Mouse (Mus musculus): ENCODE results near the gene Ero1lb. TPM values are rescaled to one million over a fixed set of nuclear protein-coding genes. Genes with fewer than 3 reads are reported as not detected.
A peak's percentile ranks its signal among the peaks of the same experiment; 100 is the strongest.
"Not testable (repeated sequence)": the region's sequence is repeated elsewhere in the genome, so short reads cannot be mapped to it uniquely, and the experiment has no call there.

The Ero1lb gene
- total RNA-seq, 1 experiment from 2014 or later = 80.3 TPM

GRCm38 (mm10) chr13:12568597-12569469 lies 3.2 kb downstream of the Ero1lb start:
- ATAC-seq (ENCODE audit: extremely low read depth, insufficient number of reproducible peaks, low FRiP score, poor library complexity, severe bottlenecking) = no peak

GRCm38 (mm10) chr13:12569741-12570140 lies 4.1 kb downstream of the Ero1lb start:
- ATAC-seq (ENCODE audit: extremely low read depth, insufficient number of reproducible peaks, low FRiP score, poor library complexity, severe bottlenecking) = peak; percentile 8; the same call in 1 of the 2 replicates

GRCm38 (mm10) chr13:12574979-12575536 lies 9.4 kb downstream of the Ero1lb start:
- peak; percentile 71 for ATAC-seq (ENCODE audit: extremely low read depth, insufficient number of reproducible peaks, low FRiP score, poor library complexity, severe bottlenecking)

- ATAC-seq (ENCODE audit: extremely low read depth, insufficient number of reproducible peaks, low FRiP score, poor library complexity, severe bottlenecking) = no peak
These were observed 12.5 kb downstream of the Ero1lb start for GRCm38 (mm10) chr13:12578145-12578544.

GRCm38 (mm10) chr13:12589003-12589402 lies 23.3 kb downstream of the Ero1lb start:
- ATAC-seq (ENCODE audit: extremely low read depth, insufficient number of reproducible peaks, low FRiP score, poor library complexity, severe bottlenecking) = peak; percentile 80

- ATAC-seq (ENCODE audit: extremely low read depth, insufficient number of reproducible peaks, low FRiP score, poor library complexity, severe bottlenecking) = not testable (repeated sequence)
These were observed 31.4 kb downstream of the Ero1lb start for GRCm38 (mm10) chr13:12597075-12597474.

GRCm38 (mm10) chr13:12610206-12610605 lies 44.5 kb downstream of the Ero1lb start:
- ATAC-seq (ENCODE audit: extremely low read depth, insufficient number of reproducible peaks, low FRiP score, poor library complexity, severe bottlenecking) = not testable (repeated sequence)

- ATAC-seq (ENCODE audit: extremely low read depth, insufficient number of reproducible peaks, low FRiP score, poor library complexity, severe bottlenecking) = not testable (repeated sequence)
These were observed 48.4 kb downstream of the Ero1lb start for GRCm38 (mm10) chr13:12614026-12614425.

- ATAC-seq (ENCODE audit: extremely low read depth, insufficient number of reproducible peaks, low FRiP score, poor library complexity, severe bottlenecking) = not testable (repeated sequence)
These were observed 48.9 kb downstream of the Ero1lb start for GRCm38 (mm10) chr13:12614591-12614990.

- not testable (repeated sequence) for ATAC-seq (ENCODE audit: extremely low read depth, insufficient number of reproducible peaks, low FRiP score, poor library complexity, severe bottlenecking)
These were observed 49.3 kb downstream of the Ero1lb start for GRCm38 (mm10) chr13:12615014-12615413.

GRCm38 (mm10) chr13:12616489-12616888 lies 50.8 kb downstream of the Ero1lb start:
- ATAC-seq (ENCODE audit: extremely low read depth, insufficient number of reproducible peaks, low FRiP score, poor library complexity, severe bottlenecking) = not testable (repeated sequence)

- not testable (repeated sequence) for ATAC-seq (ENCODE audit: extremely low read depth, insufficient number of reproducible peaks, low FRiP score, poor library complexity, severe bottlenecking)
These were observed 54.1 kb downstream of the Ero1lb start for GRCm38 (mm10) chr13:12619808-12620207.

GRCm38 (mm10) chr13:12626061-12626460 lies 60.4 kb downstream of the Ero1lb start:
- ATAC-seq (ENCODE audit: extremely low read depth, insufficient number of reproducible peaks, low FRiP score, poor library complexity, severe bottlenecking) = not testable (repeated sequence)

GRCm38 (mm10) chr13:12627746-12628145 lies 62.1 kb downstream of the Ero1lb start:
- ATAC-seq (ENCODE audit: extremely low read depth, insufficient number of reproducible peaks, low FRiP score, poor library complexity, severe bottlenecking) = peak; percentile 89

GRCm38 (mm10) chr13:12628181-12628580 lies 62.5 kb downstream of the Ero1lb start:
- ATAC-seq (ENCODE audit: extremely low read depth, insufficient number of reproducible peaks, low FRiP score, poor library complexity, severe bottlenecking) = not testable (repeated sequence)

- not testable (repeated sequence) for ATAC-seq (ENCODE audit: extremely low read depth, insufficient number of reproducible peaks, low FRiP score, poor library complexity, severe bottlenecking)
These were observed 64.6 kb downstream of the Ero1lb start for GRCm38 (mm10) chr13:12630252-12630651.

GRCm38 (mm10) chr13:12634941-12635588 lies 69.4 kb downstream of the Ero1lb start:
- ATAC-seq (ENCODE audit: extremely low read depth, insufficient number of reproducible peaks, low FRiP score, poor library complexity, severe bottlenecking) = peak; percentile 97

- not testable (repeated sequence) for ATAC-seq (ENCODE audit: extremely low read depth, insufficient number of reproducible peaks, low FRiP score, poor library complexity, severe bottlenecking)
These were observed 77.1 kb downstream of the Ero1lb start for GRCm38 (mm10) chr13:12642795-12643194.

GRCm38 (mm10) chr13:12646676-12647075 lies 81.0 kb downstream of the Ero1lb start:
- not testable (repeated sequence) for ATAC-seq (ENCODE audit: extremely low read depth, insufficient number of reproducible peaks, low FRiP score, poor library complexity, severe bottlenecking)
